Mouse (Mus musculus) CH12.LX (cell line): ENCODE results near the gene I830077J02Rik. TPM values are rescaled to one million over a fixed set of nuclear protein-coding genes. Genes with fewer than 3 reads are reported as not detected.
"Not testable (repeated sequence)": the region's sequence is repeated elsewhere in the genome, so short reads cannot be mapped to it uniquely, and the experiment has no call there.

ENCODE experiments used
- DNase-seq: peaks from one replicate; pipeline ENCODE4 v3.0.0-alpha.2; 2013; ENCODE audit errors: extremely low read depth
- H3K27ac ChIP-seq: 2 replicates; pipeline ENCODE4 v1.5.1; 2012; ENCODE audit warnings: low read depth, mild to moderate bottlenecking, control low read depth, moderate library complexity; ENCODE audit not compliant: insufficient read depth
- H3K27me3 ChIP-seq: replicated peaks from 2 replicates; pipeline ENCODE3; 2012; ENCODE audit warnings: inconsistent platforms
- H3K36me3 ChIP-seq, 2 experiments: replicated peaks in 1 of 2; 2 replicates each; pipeline versions ENCODE3 to v1.6.1; 2012; ENCODE audit warnings: inconsistent platforms in 1 of 2, low read length in 1 of 2, mild to moderate bottlenecking in 1 of 2, mixed read lengths in 1 of 2, moderate library complexity in 1 of 2; ENCODE audit not compliant: control insufficient read depth in 1 of 2, insufficient read depth in 1 of 2
- H3K4me1 ChIP-seq, 2 experiments: 2 replicates each; pipeline ENCODE4 v1.6.1; 2012; ENCODE audit warnings: inconsistent platforms in 1 of 2, moderate library complexity in 1 of 2; ENCODE audit not compliant: insufficient read depth in 2 of 2, control insufficient read depth in 1 of 2
- H3K4me2 ChIP-seq: 2 replicates; pipeline ENCODE4 v1.6.1; 2012; ENCODE audit warnings: low read depth, mild to moderate bottlenecking, control low read depth; ENCODE audit not compliant: poor library complexity, insufficient read depth, severe bottlenecking
- H3K4me3 ChIP-seq, 3 experiments: fragments of 150-350 bp in 1 of 3; sonication (generic) in 1 of 3; replicated peaks in 1 of 3; 2 replicates each; pipeline versions ENCODE3 to v1.5.1; 2011 to 2012; ENCODE audit warnings: low read depth in 2 of 3, low read length in 2 of 3, mild to moderate bottlenecking in 2 of 3, moderate library complexity in 2 of 3, control low read depth in 1 of 3, improper control_type of control experiment in 1 of 3, inconsistent platforms in 1 of 3, mixed read lengths in 1 of 3; ENCODE audit not compliant: poor library complexity in 1 of 3
- H3K79me2 ChIP-seq: replicated peaks from 2 replicates; pipeline ENCODE4 v1.6.1; 2012; ENCODE audit warnings: mild to moderate bottlenecking, moderate library complexity; ENCODE audit not compliant: control insufficient read depth, poor library complexity, insufficient read depth, severe bottlenecking; ENCODE audit errors: extremely low read depth
- H3K9ac ChIP-seq: 2 replicates; pipeline ENCODE4 v1.6.1; 2012; ENCODE audit warnings: low read depth, mild to moderate bottlenecking, control low read depth, moderate library complexity; ENCODE audit not compliant: insufficient read depth
- H3K9me3 ChIP-seq: replicated peaks from 2 replicates; pipeline ENCODE3; 2012; ENCODE audit warnings: low read length, inconsistent platforms, mixed read lengths
- CHD1 ChIP-seq: IDR thresholded peaks from 2 replicates; pipeline ENCODE4 v1.6.1; 2012; ENCODE audit warnings: low read depth, low read length, improper control_type of control experiment, inconsistent platforms
- CTCF ChIP-seq, 2 experiments: IDR thresholded peaks in 1 of 2; conservative IDR thresholded peaks in 1 of 2; 2 replicates each; pipeline ENCODE4 v1.5.1; 2011 to 2012; ENCODE audit warnings: low read depth in 2 of 2, low read length in 2 of 2, improper control_type of control experiment in 1 of 2, inconsistent platforms in 1 of 2, mild to moderate bottlenecking in 1 of 2, moderate library complexity in 1 of 2
- E2F4 ChIP-seq: IDR thresholded peaks from 2 replicates; pipeline ENCODE4 v1.6.1; 2011; ENCODE audit warnings: low read depth, low read length, improper control_type of control experiment; ENCODE audit not compliant: insufficient replicate concordance
- JUN ChIP-seq: IDR thresholded peaks from 2 replicates; pipeline ENCODE4 v1.6.1; 2011; ENCODE audit warnings: low read depth, mild to moderate bottlenecking, low read length, improper control_type of control experiment, moderate library complexity; ENCODE audit not compliant: insufficient read depth
- JUND ChIP-seq: conservative IDR thresholded peaks from 2 replicates; pipeline ENCODE4 v1.6.1; 2011; ENCODE audit warnings: low read depth, low read length, improper control_type of control experiment
- MAX ChIP-seq: IDR thresholded peaks from 2 replicates; pipeline ENCODE4 v1.6.1; 2011; ENCODE audit warnings: low read length, improper control_type of control experiment
- MAZ ChIP-seq: IDR thresholded peaks from 2 replicates; pipeline ENCODE4 v1.6.1; 2012; ENCODE audit warnings: low read depth, mild to moderate bottlenecking, inconsistent platforms, low read length, improper control_type of control experiment, moderate library complexity
- MEF2A ChIP-seq: IDR thresholded peaks from 2 replicates; pipeline ENCODE4 v1.6.1; 2014; ENCODE audit warnings: low read depth, mild to moderate bottlenecking, inconsistent platforms, low read length, improper control_type of control experiment, borderline replicate concordance
- MXI1 ChIP-seq: IDR thresholded peaks from 2 replicates; pipeline ENCODE4 v1.6.1; 2011; ENCODE audit warnings: mild to moderate bottlenecking, low read depth, low read length, improper control_type of control experiment
- NELFE ChIP-seq: IDR thresholded peaks from 2 replicates; pipeline ENCODE4 v1.6.1; 2011; ENCODE audit warnings: low read depth, low read length, improper control_type of control experiment
- NRF1 ChIP-seq: IDR thresholded peaks from 2 replicates; pipeline ENCODE4 v1.6.1; 2014; ENCODE audit warnings: low read depth, mild to moderate bottlenecking, inconsistent platforms, low read length, improper control_type of control experiment, moderate library complexity
- POLR2A ChIP-seq: IDR thresholded peaks from 2 replicates; pipeline ENCODE4 v1.6.1; 2011; ENCODE audit warnings: low read depth, mild to moderate bottlenecking, improper control_type of control experiment, low read length
- POLR2AphosphoS2 ChIP-seq: IDR thresholded peaks from 2 replicates; pipeline ENCODE4 v1.6.1; 2011; ENCODE audit warnings: low read depth, low read length, improper control_type of control experiment
- RAD21 ChIP-seq: IDR thresholded peaks from 2 replicates; pipeline ENCODE4 v1.6.1; 2011; ENCODE audit warnings: low read depth, mild to moderate bottlenecking, low read length, improper control_type of control experiment, moderate library complexity
- SIN3A ChIP-seq: IDR thresholded peaks from 2 replicates; pipeline ENCODE4 v1.6.1; 2012; ENCODE audit warnings: low read length, improper control_type of control experiment, inconsistent platforms
- SMC3 ChIP-seq: IDR thresholded peaks from 2 replicates; pipeline ENCODE4 v1.6.1; 2011; ENCODE audit warnings: low read depth, low read length, improper control_type of control experiment
- TCF12 ChIP-seq: IDR thresholded peaks from 2 replicates; pipeline ENCODE4 v1.6.1; 2014; ENCODE audit warnings: low read depth, mild to moderate bottlenecking, inconsistent platforms, low read length, improper control_type of control experiment
- USF2 ChIP-seq: conservative IDR thresholded peaks from 2 replicates; pipeline ENCODE4 v1.6.1; 2011; ENCODE audit warnings: low read depth, low read length, improper control_type of control experiment
- ZNF384 ChIP-seq: IDR thresholded peaks from 2 replicates; pipeline ENCODE4 v1.6.1; 2012; ENCODE audit warnings: low read depth, low read length, improper control_type of control experiment, inconsistent platforms
- dilution Hi-C: fragments of 300-500 bp; cut with MboI; formaldehyde crosslinking; loops from 2 replicates; pipeline ENCODE4 v1.14.3; 2020; ENCODE audit warnings: low sequenced_read_pairs; ENCODE audit not compliant: extremely low pct_unique_long_range_greater_than_20kb, extremely low pct_ligation_motif_present
- in situ Hi-C: fragments of 300-500 bp; cut with MboI; formaldehyde crosslinking; loops from 3 replicates; pipeline ENCODE4 v1.14.3; 2019; ENCODE audit warnings: low sequenced_read_pairs, low pct_ligation_motif_present, low pct_unique_long_range_greater_than_20kb, mixed read lengths
- polyA plus RNA-seq: library from polyadenylated mRNA; unstranded; fragments of >175 nt; gene quantifications from 2 replicates; pipeline ENCODE4 v1.2.1, GENCODE M21; 2012; ENCODE audit warnings: low read depth; ENCODE audit not compliant: insufficient read length
- total RNA-seq, 2 experiments: library from RNA; depleted of rRNA; stranded (reverse); fragments of 300-350 nt in 1 of 2; fragments of >200 nt in 1 of 2; gene quantifications; 2 replicates each; pipeline ENCODE4 v1.2.3; 2012 to 2014

Gene I830077J02Rik
- total and polyA plus RNA-seq, 3 experiments = 1.3 to 10.2 (median 2.9) TPM

DNA sequence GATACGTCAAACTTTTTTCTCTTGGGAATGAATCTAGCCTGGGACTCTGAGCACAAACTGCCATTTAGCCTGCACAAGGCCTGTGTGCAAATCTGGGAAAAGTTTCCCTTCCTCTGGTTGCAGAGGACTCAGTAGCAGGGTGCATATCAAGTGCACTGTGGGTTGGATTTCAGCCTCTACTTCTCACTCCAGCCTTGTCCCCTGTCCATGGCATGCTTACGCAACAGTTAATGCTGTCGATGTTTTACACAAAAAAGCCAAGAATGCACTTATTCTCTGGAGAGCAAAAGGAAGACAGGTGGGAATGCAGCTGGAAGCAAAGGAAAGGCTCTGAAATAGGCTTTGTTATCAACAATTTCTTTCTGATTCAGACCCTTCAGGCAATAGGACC is 14.1 kb downstream of the I830077J02Rik start:
- H3K79me2 ChIP-seq = no peaks in the 10 kb centered on the region
- no peaks in the 10 kb centered on the region for H3K9me3 ChIP-seq
- no peaks in the 10 kb centered on the region for H3K27me3 ChIP-seq
- no peaks in the 10 kb centered on the region for H3K36me3 ChIP-seq
- H3K4me1 ChIP-seq = peaks cover 9 to 52% of the 10 kb centered on the region in 2 experiments
- H3K9ac ChIP-seq = no peak overlapping the region
- TF ChIP-seq ZNF384 (no peak), JUN (no peak), MEF2A (no peak), SMC3 (no peak), JUND (no peak), NELFE (no peak), TCF12 (no peak), SIN3A (no peak), MAX (no peak), CTCF (conservative IDR thresholded peaks at IDR 0.05 in 1 of 2, IDR thresholded peaks at IDR 0.05 in 1 of 2; ENCODE audit: low read depth in 2 of 2, low read length in 2 of 2) (no peak), NRF1 (no peak), MXI1 (no peak), MAZ (no peak), CHD1 (no peak), POLR2A (no peak)
- TF ChIP-seq, all 38 proteins: peak for 0
- Histone ChIP-seq H3K4me3 (no peak overlapping the region), H3K4me2 (no peak overlapping the region), H3K27ac (no peak overlapping the region)
- dilution Hi-C loops = loop anchor here (25.0 kb wide), 1 partner anchor 231 kb away; the partner anchor contains the start of gene Ddx20
- no peak for DNase-seq
- in situ Hi-C loops = no loop called here

- H3K9me3 ChIP-seq = no peaks in the 10 kb centered on the region
- DNase-seq = no peak
- peaks cover 9 to 50% of the 10 kb centered on the region in 2 experiments for H3K4me1 ChIP-seq
- no peaks in the 10 kb centered on the region for H3K36me3 ChIP-seq
- in situ Hi-C loops (no loop called here), dilution Hi-C loops (loop anchor here (25.0 kb wide), 1 partner anchor 231 kb away; the partner anchor contains the start of gene Ddx20)
- H3K27ac ChIP-seq = no peak overlapping the region
- no peak for TF ChIP-seq SIN3A
- no peak for TF ChIP-seq NELFE
- TF ChIP-seq POLR2AphosphoS2 = no peak
- TF ChIP-seq JUND = no peak
- no peak for TF ChIP-seq MAX
- TF ChIP-seq USF2 = no peak
- no peak for TF ChIP-seq E2F4
- TF ChIP-seq RAD21 = no peak
- no peak overlapping the region for H3K4me2 ChIP-seq
- no peaks in the 10 kb centered on the region for H3K27me3 ChIP-seq
- no peak overlapping the region for H3K4me3 ChIP-seq
- H3K9ac ChIP-seq = no peak overlapping the region
- H3K79me2 ChIP-seq = no peaks in the 10 kb centered on the region
These were observed 14.7 kb downstream of the I830077J02Rik start for GRCm38 (mm10) chr3:105917656-105918354.

DNA sequence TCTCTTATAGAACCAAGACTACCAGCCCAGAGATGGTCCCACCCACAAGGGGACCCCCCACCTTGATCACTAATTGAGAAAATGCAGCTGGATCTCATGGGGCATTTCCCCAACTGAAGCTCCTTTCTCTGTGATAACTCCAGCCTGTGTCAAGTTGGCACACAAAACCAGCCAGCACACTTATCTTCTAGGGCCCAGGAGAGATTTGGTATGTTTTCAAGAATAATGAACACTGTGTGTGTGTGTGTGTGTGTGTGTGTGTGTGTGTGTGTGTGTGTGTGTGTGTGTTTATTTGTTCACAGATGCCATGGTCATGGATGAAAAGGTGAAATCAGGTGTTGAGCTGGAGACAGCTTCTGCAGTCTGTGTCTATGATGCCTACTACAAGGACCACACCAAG is 16.0 kb downstream of the I830077J02Rik start:
- H3K4me3 ChIP-seq, H3K27ac ChIP-seq, in situ Hi-C loops, H3K36me3 ChIP-seq, H3K9me3 ChIP-seq, DNase-seq, H3K9ac ChIP-seq, H3K79me2 ChIP-seq, H3K27me3 ChIP-seq, H3K4me2 ChIP-seq: not testable (repeated sequence)
- H3K4me1 ChIP-seq = peaks cover 8 to 50% of the 10 kb centered on the region in 2 experiments
- dilution Hi-C loops = loop anchor here (25.0 kb wide), 1 partner anchor 229 kb away; the partner anchor contains the start of gene Ddx20
